Mouse (Mus musculus): ENCODE results near the gene Clpb. TPM values are rescaled to one million over a fixed set of nuclear protein-coding genes. Genes with fewer than 3 reads are reported as not detected.

The Clpb gene
- total RNA-seq, 1 experiment from 2014 or later = 97.0 TPM

Other genes with a start within 250 kb of the Clpb start
- 132 and 141 TPM in 2 replicates for gene Pde2a, start 241.9 kb upstream of the Clpb start, total RNA-seq (2021)
- gene Art2b, start 78.0 kb upstream of the Clpb start, total RNA-seq (2021) = 0.11 and 1.2 TPM in 2 replicates
- 25.7 and 30.6 TPM in 2 replicates for gene Phox2a, start 154.7 kb downstream of the Clpb start, total RNA-seq (2021)
- gene Inppl1, start 174.6 kb downstream of the Clpb start, total RNA-seq (2021) = 87.3 and 87.4 TPM in 2 replicates
- gene Folr2, start 193.6 kb downstream of the Clpb start, total RNA-seq (2021) = 2.9 and 3.9 TPM in 2 replicates
- gene Anapc15, start 200.1 kb downstream of the Clpb start, total RNA-seq (2021) = 24.0 and 27.0 TPM in 2 replicates
- 2.6 and 3.0 TPM in 2 replicates for gene Folr1, start 207.2 kb downstream of the Clpb start, total RNA-seq (2021)
- 116 and 118 TPM in 2 replicates for gene Lamtor1, start 242.3 kb downstream of the Clpb start, total RNA-seq (2021)
- gene Tomt, start 242.7 kb downstream of the Clpb start, total RNA-seq (2021) = not detected in 2 replicates

Data from adrenal gland, postnatal 14 days (tissue).